Mouse (Mus musculus): ENCODE data around the gene Pi4ka. TPM values are rescaled to one million over a fixed set of nuclear protein-coding genes. Genes with fewer than 3 reads are reported as not detected.

Gene Pi4ka
- total RNA-seq, 2 experiments from 2014 or later: 34.2 to 51.5 TPM

DNA sequence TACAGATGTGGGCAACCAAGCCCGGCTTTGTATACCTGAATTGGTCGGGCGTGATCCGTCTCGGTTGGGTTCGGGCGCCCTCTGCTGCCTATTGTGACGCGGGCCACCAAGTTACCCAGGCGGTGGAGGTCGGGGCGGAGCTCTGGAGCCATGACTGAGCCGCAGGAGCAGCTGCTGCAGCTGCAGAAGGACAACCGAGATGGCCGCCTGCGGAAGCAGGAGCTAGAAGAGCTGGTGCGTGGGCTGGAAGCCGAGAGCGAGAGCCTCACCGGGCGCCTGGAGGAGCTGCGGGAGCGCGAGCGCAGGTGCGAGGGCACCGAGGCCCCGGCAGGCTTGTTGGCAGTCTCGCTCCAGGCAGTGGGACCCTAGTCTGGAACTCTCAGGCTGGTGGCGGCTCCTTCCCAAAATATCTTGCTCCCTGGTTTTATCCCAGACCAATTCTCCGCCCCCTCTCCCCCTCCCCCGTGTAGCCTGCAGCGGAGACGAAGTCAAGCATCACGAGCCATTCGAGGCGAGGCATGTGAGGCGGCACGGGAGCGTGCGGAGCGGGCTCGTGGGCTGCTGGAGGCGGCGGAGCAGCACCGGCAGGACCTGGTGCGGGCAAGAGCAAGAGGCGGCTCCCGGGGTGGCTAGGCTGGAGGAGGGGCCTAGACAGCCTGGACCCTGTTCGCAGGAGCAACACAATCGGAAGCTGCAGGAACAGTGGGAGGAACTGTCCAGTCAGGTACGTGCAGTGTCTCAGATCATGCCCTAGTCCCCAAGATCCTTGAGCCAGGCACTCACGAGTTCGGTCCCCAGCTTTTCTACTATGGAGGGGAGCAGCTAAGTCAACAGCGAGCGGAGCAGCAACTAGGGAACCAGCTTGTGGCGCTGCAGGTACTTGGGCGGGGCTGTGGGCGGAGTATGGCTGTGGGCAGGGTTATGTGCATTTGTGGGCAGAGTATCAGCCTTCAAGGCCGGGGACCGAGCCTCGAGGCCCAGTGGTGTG is 129.7 kb downstream of the Pi4ka start:
- peak; percentile 94 for ATAC-seq (ENCODE audit: poor library complexity, severe bottlenecking)

DNA sequence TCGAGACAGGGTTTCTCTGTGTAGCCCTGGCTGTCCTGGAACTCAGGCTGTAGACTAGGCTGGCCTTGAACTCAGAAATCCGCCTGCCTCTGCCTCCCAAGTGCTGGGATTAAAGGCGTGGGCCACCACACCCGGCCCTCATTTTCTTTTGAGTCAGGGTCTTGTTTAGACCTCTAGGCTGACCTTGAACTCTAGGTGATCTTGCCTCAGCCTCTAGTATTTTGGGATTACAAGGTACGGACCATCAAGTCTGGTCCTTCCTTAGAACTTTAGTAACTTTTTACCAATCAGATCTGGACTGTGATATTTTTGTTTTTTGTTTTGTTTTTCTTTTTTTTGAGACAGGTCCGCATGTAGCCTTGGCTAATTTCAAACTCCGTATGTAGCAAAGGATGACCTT is 130.4 kb downstream of the Pi4ka start, which contains the start of gene Tmem191c:
Tmem191c (plus strand) TSS at position 357 of the 400 bp plus-strand sequence.
- ATAC-seq (ENCODE audit: poor library complexity, severe bottlenecking): no peak

DNA sequence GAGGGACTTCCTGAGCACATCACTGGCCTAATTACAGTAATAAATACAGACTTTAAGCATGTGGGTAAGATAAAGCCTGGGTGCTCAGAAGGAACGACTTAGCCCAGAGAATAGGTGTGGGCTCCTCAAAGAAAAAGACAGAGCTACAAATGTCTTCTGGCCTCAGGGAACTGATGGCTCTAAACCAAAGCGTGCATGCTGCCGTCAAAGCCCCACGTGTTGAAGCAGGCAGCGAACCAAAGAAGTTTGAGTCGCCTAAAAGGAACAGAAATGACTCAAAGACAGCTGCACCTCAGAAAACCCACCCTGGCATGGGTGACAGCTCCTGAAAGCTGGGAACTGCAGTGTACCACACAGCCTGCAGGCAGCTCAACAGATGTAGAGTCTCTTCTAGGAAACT is 134.3 kb downstream of the Pi4ka start:
- no peak for ATAC-seq (ENCODE audit: poor library complexity, severe bottlenecking)

DNA sequence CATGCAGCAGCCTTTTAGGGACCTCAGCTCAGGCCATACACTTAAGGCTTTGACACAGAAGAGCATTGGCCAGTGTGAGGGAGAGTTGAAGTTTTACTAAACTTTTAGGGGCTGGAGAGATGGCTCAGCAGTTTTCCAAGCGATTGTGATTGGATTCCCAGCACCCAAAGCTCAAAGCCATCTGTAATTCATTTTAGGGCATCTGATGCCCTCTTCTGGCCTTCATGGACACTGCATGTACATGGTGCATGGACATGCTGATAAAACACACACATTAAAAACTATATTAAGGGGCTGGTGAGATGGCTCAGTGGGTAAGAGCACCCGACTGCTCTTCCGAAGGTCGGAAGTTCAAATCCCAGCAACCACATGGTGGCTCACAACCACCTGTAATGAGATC is 135.0 kb downstream of the Pi4ka start:
- no peak for ATAC-seq (ENCODE audit: poor library complexity, severe bottlenecking)

- no peak for ATAC-seq (ENCODE audit: poor library complexity, severe bottlenecking)
Observed at GRCm38 (mm10) chr16:17269872-17270271, 136.2 kb downstream of the Pi4ka start.

DNA sequence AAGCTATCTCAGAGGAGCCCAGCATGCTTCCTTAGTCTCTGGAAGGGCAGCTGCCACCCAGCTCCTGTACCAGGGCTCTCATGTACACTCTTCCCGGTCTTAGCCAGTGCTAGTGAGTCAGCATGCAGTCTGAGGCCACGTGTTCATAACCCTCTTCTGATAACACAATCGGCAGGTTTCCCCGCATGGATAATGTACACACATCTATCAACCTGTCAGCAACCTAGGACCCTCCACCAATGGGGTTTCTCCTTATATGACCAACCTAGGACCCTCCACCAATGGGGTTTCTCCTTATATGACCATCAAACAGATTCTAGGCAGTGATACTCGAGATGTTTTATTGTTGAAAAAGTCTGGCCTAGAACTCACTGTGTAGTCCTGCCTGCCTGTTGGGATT is 138.2 kb downstream of the Pi4ka start:
- no peak for ATAC-seq (ENCODE audit: poor library complexity, severe bottlenecking)

DNA sequence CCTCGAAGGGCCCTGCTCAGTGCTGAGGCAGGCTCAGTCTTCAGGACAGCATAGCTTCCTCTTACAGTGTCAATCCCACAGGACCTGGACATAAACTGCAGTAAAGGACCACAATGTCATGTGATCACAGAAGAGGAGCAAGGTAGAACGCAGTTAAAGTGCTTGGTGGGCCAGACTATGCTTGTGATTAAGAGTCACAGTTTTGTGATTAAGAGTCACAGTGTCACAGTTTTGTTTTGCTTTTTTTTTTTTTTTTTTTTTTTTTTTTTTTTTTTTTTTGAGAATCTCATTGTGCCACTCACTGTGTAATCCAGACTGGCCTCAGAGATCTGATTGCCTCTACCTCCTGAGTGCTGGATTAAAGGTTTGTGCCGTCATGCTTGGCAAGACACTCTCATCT is 140.0 kb downstream of the Pi4ka start:
- no peak for ATAC-seq (ENCODE audit: poor library complexity, severe bottlenecking)

DNA sequence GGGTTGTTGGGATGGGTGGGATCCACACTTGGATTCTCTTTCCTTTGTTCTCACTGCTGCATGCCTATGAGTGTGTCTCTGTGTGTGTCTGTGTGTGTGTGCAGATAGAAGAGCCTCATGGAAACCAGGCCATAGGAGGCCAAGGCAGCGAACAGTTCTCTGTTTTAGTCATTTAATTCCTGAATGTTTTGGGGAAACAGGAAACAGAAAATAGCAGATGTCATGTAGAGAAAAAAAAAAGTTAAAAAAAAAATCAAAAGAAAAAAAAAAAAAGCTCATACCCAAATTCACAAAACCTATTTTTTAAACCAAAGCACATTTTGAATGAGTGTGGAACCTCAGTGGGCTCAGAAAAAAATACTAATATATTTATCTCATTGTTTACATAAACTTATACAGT is 144.8 kb downstream of the Pi4ka start:
- ATAC-seq (ENCODE audit: poor library complexity, severe bottlenecking): no peak

DNA sequence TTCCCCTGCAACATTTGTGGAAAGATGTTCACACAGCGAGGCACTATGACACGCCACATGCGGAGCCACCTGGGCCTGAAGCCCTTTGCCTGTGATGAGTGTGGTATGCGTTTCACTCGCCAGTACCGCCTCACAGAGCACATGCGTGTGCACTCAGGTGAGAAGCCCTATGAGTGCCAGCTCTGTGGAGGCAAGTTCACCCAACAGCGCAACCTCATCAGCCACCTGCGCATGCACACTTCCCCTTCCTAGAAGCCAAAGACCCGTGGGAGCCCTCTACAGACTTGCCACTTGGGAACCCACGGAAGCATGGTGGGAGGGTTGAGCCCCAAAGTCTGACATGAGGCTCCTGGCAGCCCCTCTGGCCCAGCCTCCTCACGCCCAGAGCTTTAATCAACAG is 147.2 kb downstream of the Pi4ka start:
- no peak for ATAC-seq (ENCODE audit: poor library complexity, severe bottlenecking)

GRCm38 (mm10) chr16:17257359-17257821 is 148.7 kb downstream of the Pi4ka start:
- ATAC-seq (ENCODE audit: poor library complexity, severe bottlenecking): 0 out of 2 replicates have a peak, but pooled peaks have one; percentile 24

- ATAC-seq (ENCODE audit: poor library complexity, severe bottlenecking): no peak
Observed at GRCm38 (mm10) chr16:17255270-17255669, 150.8 kb downstream of the Pi4ka start.

GRCm38 (mm10) chr16:17254005-17254597 is 152.0 kb downstream of the Pi4ka start:
- no peak for ATAC-seq (ENCODE audit: poor library complexity, severe bottlenecking)

DNA sequence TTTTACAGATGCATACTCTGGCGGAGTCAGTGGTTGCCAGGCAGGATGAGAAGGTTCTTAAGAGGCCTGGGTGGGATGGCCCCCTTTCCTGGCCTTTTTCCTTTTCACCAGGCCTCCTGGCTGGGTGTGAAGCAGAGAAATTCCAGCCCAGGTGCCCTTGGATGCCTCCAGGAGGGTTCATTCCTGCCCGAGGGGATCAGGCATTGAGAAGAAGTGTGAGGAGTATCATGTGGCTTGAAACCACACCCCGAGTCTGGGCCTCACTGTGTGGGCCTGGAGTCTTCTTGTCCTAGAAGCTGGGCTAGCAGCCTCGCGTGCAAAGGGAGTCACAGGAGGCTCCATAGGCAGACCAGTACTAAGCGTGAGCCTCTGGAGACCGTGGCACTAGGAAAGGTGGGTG is 153.3 kb downstream of the Pi4ka start:
- ATAC-seq (ENCODE audit: poor library complexity, severe bottlenecking): no peak

DNA sequence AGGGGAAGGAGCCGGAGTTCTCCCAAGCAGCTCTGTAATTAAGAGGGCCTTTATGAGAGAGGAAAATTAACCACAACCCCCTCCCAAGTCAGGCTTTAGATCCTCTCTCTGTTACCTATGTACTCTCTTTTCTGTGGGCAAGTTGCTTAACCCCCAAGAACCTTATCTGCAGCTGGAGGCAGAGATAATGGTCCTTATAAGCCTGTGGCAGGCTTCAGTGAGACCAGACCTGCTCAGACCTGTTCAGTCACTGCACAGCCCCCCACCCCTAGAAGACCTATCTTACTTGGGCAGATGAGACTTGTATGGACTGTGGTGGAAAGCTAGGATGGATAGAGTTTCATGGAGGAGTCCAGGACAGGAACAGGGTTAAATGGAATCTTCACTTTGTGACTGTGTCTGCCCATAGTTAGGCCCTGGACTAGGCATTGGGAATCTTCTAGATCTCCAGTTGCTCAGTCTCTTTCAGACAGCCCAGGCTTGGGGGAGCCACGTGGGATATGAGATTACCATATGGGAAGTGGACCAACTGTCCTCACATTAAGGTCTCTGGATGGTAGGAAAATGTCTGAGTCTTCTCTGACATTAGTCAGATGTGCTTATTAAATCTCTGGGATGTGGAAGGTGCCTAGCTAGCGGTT is 153.9 kb downstream of the Pi4ka start:
- ATAC-seq (ENCODE audit: poor library complexity, severe bottlenecking): 0 out of 2 replicates have a peak, but pooled peaks have one; percentile 43

DNA sequence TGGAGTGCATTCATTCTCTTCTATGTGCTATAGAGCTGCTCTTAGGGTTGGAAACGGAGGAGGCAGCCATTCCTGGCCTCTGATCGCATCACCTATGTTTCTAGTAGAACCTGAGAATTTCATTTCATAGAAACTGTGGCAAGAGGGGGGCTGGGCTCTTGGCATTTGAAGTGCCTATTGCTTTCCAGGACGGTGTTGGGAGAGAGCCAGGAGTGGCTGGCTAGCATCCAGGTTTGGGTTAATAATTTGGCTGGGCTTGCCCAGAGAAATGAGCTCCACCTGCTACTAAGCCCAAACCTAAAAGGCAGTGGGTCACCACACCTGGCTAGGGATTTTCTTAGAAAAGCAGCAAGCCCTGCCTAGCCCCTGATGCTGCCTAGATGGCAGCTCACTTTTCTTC is 154.6 kb downstream of the Pi4ka start:
- no peak for ATAC-seq (ENCODE audit: poor library complexity, severe bottlenecking)

DNA sequence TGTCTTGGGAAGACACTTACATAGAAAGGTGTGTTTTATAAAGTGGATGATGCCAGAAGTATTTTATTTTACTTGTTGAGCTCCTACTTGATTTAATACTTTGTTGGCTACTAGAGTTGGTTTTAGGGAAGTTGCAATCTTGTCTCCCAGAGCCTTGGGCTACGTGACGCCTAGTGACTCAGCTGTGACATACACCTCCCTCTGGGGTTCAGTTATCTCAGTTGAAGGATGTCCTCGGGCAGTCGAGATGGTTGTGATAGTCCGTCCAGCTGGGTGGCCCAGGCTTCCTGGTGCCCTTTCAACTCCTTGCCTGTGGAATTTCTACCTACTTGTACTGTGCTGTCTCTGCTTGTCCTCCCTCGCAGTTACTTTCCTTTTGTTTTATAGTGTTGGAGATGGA is 157.0 kb downstream of the Pi4ka start:
- peak; percentile 85 for ATAC-seq (ENCODE audit: poor library complexity, severe bottlenecking)

DNA sequence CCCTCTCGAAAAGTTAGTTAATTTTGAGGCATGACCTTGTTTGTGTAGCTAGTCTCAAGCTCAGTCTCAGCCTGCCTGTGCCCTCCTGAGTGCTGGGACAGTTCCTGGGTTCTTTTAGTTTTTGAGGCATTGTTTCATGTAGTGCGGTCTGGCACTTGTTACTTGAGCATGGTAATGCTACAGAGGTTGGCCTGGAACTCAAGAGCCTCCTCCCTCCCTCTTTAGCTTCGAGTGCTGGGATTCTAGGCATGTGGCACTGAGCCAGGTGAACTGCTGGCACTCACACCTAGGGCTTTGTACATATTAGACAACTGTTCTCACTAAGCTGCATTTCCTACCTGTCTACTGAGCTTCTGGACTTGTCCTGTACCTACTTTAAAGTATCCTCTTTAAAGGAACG is 158.4 kb downstream of the Pi4ka start:
- ATAC-seq (ENCODE audit: poor library complexity, severe bottlenecking): no peak

GRCm38 (mm10) chr16:17244996-17245395 is 161.1 kb downstream of the Pi4ka start:
- no peak for ATAC-seq (ENCODE audit: poor library complexity, severe bottlenecking)

- ATAC-seq (ENCODE audit: poor library complexity, severe bottlenecking): no peak
Observed at GRCm38 (mm10) chr16:17243731-17244130, 162.4 kb downstream of the Pi4ka start.

- no peak for ATAC-seq (ENCODE audit: poor library complexity, severe bottlenecking)
Observed at GRCm38 (mm10) chr16:17239409-17239808, 166.7 kb downstream of the Pi4ka start.

- ATAC-seq (ENCODE audit: poor library complexity, severe bottlenecking): no peak
Observed at GRCm38 (mm10) chr16:17237634-17238033, 168.5 kb downstream of the Pi4ka start.
